Mouse (Mus musculus) bone marrow, adult 2 months (tissue): Measurements from ENCODE around the gene Nxf1.

ENCODE experiments used
- CTCF ChIP-seq: fragments of 200-500 bp; IDR thresholded peaks from 2 replicates; pipeline ENCODE4 v1.5.1; 2011; ENCODE audit warnings: low read length, control low read depth; ENCODE audit not compliant: control insufficient read depth, insufficient read depth
- POLR2A ChIP-seq: fragments of 200-500 bp; IDR thresholded peaks from 2 replicates; pipeline ENCODE4 v1.6.1; 2011; ENCODE audit warnings: low read depth, mild to moderate bottlenecking, control low read depth, low read length, borderline replicate concordance; ENCODE audit not compliant: control insufficient read depth

GRCm38 (mm10) chr19:8724392-8724791, 32.5 kb upstream of the Nxf1 start:
- TF ChIP-seq CTCF (no peak), POLR2A (no peak)
